Mouse (Mus musculus) urinary bladder, postnatal 4 days (tissue): ENCODE results near the gene Ambp.
A peak's percentile ranks its signal among the peaks of the same experiment; 100 is the strongest.

Source experiments
- DNase-seq, 2 experiments: peaks; one replicate each; pipeline ENCODE4 v3.0.0; 2021 to 2022; ENCODE audit warnings: low spot score in 2 of 2

Ambp gene

GRCm38 (mm10) chr4:63154699-63155098, at the start of gene Ambp:
TSS of gene Ambp (minus strand) at chr4:63154799.
- no peak for DNase-seq

DNA sequence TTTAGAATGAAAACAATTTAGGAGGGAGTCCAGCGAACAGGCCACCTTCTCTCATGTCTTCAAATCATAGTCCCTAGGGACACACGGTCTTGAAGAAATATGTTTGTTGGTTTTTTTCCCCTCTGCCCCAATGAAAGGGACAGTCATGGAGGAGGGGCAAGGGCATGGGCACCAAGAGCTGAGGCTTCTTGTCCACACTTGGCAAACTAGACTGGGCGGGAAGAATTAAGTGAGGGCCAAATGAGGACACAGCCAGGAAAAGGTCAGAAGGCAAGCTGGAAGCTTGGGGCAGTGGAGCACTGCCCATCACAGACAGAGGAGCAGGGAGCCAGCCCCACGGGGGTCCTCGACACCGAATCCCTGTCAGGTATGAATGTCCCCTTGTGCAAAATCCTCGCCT, 49.3 kb upstream of the Ambp start:
- no peak for DNase-seq

DNA sequence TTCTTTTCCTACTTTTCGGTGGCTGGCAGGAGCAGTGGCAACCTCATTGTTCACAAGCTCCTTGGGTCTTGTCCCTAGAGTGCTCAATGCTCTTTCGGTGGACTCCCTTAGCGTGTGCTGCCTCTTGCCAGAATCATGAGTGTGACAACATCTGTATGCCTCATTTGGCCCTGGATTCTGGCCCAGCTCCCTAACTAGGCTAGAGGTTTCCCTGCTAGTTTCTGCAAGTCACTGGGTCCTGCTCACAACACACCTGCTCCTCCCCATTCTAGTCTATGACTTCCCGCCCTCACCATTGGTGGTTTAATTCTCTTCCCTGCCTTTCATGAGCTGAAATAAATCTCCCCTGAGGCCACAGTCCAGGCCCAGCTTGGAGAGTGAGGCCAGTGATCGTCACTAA, 44.8 kb upstream of the Ambp start:
- no peak for DNase-seq

DNA sequence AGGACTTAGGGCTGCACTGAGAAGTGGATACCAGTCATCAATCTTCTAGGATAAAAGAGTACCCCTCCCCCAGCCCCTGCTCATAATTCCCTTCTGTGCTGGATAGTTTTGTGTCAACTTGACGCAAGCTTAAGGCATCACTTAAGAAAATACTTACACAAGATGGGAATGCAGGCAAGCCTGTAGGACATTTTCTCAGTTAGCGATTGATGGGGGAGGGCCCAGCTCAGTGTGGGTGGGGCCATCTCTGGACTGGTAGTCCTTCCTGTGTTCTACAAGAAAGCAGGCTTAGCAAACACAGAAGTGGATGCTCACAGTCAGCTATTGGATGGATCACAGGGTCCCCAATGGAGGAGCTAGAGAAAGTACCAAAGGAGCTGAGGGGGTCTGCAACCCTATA, 39.8 kb upstream of the Ambp start:
- no peak for DNase-seq

- no peak for DNase-seq
Measured at GRCm38 (mm10) chr4:63191641-63192040, 37.0 kb upstream of the Ambp start.

- no peak for DNase-seq
Measured at GRCm38 (mm10) chr4:63186281-63186870, 31.8 kb upstream of the Ambp start.

GRCm38 (mm10) chr4:63181556-63181955, 27.0 kb upstream of the Ambp start:
- DNase-seq, result no peak

GRCm38 (mm10) chr4:63171969-63172685, 17.5 kb upstream of the Ambp start, which contains the start of gene Kif12:
TSS of gene Kif12 (minus strand) at chr4:63172131.
- no peak for DNase-seq

DNA sequence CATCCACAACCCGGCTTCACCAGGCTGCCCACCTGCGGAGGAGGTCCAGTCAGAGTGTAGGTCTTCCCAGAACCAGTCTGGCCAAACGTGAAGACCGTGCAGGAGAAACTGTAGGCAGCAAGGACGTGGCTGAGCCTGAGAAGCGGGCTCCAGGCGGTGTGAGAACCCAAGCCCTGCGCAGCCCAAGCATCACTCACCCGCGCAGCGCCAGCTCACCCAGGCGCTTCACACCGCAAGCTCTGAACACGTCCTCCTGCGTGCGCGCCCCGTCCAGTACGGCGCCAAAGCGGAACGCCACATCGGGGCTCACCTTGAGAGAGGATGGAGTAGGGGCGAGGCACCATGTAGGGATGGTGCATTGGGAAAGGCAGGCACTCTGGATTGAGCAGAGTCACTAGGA, 16.5 kb upstream of the Ambp start:
- no peak for DNase-seq

- DNase-seq, result no peak
Measured at GRCm38 (mm10) chr4:63170061-63170460, 15.5 kb upstream of the Ambp start.

GRCm38 (mm10) chr4:63166323-63166722, 11.7 kb upstream of the Ambp start:
- no peak for DNase-seq

- DNase-seq, result no peak
Measured at GRCm38 (mm10) chr4:63165636-63166035, 11.0 kb upstream of the Ambp start.

DNA sequence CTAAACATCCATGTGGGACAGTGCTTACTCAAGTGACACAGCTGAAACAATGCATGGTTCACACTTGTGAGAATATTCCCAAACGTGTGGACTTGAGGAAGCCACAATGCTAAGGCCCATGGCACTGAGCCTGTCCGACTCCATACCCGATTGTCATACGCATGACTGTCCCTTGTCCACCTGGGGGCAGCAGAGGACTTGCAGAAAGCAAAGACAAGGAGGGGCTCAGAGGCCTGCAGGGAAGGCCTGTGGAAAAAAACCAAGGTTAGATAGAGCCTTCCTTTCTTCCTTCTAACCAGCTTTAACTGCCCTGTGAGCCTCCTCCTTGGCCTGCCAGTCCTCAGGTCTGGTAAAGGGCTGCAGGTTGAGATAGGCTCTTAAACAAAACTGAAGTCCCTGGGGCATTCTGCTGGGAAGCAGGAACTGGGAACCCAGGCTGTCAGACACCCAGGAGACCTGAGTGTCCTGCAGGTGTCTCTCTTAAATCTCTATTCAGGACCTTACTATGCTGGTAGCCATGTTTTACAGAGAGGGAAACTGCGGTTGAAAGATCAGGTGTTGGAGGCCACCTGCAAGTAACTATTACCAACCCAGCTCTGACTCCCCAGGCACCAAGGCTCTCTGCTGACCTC, 4.5 kb upstream of the Ambp start:
- DNase-seq, result peak; percentile 78 to 88

GRCm38 (mm10) chr4:63158192-63158591, 3.6 kb upstream of the Ambp start:
- DNase-seq, result no peak

DNA sequence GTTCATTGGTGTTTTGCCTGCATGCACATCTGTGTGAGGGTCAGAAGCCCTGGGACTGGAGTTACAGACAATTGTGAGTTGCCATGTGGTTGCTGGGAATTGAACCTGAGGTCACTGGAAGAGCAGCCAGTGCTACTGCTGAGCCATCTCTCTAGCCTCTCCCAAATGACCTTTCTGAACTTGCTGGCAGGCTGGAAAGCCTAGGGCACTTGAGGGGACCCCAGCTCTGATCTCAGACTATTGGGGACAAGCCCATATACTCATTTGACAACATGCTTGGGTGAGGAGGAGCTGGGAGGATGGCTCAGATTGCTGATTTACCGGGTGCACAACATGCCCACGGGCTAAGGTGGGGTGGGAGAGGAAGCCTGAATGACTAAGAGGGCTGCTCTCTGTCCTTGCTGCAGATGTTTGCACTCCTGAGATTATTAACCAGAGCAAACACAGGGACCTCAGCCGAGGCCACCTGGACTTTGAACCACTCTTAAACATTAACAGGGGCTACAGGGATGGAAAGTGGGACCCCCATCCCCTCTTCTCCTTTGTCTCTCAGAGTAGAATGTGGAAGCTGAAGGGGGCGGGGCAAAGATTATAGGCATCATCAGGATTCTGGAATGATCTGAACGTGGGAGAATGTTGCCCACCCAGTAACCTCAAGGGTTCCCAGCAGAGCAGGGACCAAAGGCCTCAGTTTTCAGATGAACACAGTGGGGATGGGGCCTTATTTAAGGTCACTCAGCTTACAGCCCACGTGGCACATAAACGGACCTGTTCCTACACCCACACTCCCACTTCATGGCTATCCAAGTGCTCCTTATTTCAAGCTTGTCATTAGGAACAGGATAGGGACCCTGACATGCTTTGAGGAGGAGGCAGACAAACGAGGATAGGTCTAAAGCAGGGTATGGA, 2.4 kb upstream of the Ambp start:
- no peak for DNase-seq

- DNase-seq, result no peak
Measured at GRCm38 (mm10) chr4:63155596-63155995, 997 bp upstream of the Ambp start.

- DNase-seq, result no peak
Measured at GRCm38 (mm10) chr4:63154028-63154427, 571 bp downstream of the Ambp start.

GRCm38 (mm10) chr4:63151127-63151526, 3.5 kb downstream of the Ambp start:
- DNase-seq, result no peak

DNA sequence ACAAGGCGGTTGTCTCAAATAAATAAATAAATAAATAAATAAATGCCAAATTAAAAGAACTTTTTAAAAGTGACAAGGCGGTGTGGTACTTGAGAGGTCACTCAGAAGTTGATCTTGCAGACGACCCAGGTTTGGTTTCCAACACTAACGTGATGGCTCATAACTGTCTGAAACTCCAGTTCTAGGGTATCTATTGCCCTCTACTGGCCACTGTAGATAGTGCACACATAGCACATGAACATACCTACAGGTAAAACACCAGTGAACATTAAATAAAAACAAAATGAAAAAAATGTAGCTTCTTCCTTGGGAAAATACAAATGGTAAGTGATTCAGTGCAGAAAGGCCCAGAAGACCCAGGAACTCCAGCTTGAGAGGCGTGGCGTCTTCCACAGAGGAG, 7.3 kb downstream of the Ambp start:
- no peak for DNase-seq

DNA sequence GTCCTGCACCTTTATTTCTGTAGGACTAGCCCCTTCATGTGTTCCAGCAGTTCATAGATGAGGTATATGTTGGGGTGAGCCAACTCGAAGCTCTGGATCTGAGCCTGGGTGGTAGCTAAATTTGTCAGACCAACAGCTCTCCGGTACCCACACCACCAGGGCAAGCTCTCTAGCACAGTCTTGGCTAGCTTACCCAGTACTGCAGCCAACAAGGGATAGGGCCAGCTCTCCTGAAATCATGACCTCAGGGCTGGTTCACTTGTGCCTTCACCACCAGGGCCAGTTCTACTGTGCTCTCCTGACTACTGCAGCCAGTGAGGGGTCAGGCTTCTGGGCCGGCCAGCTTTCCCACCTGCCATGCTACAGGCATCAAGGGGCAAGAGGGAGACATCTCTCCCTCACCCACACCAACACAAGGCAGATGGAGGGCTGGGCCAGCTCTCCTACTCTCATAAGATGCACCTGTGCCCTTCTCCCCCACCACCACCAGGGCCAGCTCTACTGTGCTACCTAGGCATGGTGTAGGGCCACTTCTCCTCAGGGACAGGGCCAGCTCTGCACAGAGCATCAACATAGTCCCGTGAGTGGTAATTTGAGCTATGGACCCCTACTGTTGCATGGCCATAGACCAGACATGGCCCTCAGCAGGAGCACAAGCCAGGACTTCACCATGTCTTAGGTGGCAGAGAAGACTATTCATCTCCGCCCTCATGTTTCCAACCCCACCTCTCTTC, 24.5 kb downstream of the Ambp start:
- DNase-seq, result no peak

DNA sequence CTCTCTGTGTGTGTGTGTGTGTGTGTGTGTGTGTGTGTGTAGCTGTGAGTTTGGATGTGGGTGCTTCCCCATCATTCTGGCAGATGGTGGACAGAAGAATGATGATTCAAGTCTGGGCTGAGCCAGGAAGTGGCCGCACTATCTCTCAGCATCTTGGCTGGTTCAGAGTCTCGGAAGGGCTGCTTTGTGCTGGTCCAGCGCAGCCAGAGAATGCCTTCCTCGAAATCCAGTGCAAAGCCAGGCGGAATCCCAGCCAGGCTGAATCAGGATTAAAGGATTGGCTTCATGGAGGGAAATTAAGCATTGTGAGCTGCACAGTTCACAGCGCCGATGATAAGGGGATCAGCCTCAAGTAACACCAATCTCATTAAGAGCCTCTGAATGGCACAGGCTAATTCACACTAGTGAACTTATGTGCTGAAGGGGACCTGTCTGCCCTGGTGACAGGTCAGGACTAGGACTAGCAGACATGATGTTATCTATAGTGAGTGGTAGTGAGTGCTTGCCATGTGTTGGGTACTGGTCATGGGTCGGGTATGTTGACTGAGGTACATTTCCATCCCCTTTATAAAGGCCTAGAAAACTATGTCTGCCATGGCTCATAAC, 29.6 kb downstream of the Ambp start:
- DNase-seq, result no peak
